Mouse (Mus musculus) erythroblast, embryonic 14.5 days (primary cell): ENCODE measurements around the gene Coro7.

Experiments
- GATA1 ChIP-seq: IDR thresholded peaks from 2 replicates; pipeline ENCODE4 v1.6.1; 2012; ENCODE audit warnings: low read length, inconsistent platforms, mixed read lengths
- TAL1 ChIP-seq: IDR thresholded peaks from 3 replicates; pipeline ENCODE4 v1.6.1; 2012; ENCODE audit warnings: low read length, inconsistent platforms, mixed read lengths

DNA sequence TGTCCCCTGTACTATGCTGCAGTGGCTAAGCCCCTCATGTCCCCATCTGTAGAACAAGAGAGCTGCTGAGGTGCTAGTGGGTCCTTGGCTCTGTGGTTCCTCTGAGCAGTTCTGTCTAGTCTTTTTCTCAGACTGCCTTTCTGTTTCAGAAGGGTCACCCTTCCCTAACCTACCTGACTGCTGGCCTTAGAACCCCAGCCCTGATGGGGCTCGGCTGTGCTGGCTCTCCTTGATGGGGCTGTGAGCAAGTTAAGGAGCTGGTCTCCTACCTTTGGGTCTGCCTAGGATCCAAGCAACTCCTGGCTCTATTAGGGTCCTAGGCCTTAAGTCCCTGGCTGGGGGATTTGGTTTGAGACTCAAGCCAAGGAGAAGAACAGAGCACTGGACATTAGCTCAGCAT lies 64.3 kb downstream of the Coro7 start:
- TF ChIP-seq GATA1, result no peak
- no peak for TF ChIP-seq TAL1
